Mouse (Mus musculus) 416B (cell line): ENCODE data around the gene Gm5891.
"Not testable (repeated sequence)": the region's sequence is repeated elsewhere in the genome, so short reads cannot be mapped to it uniquely, and the experiment has no call there.

Source experiments
- DNase-seq: peaks from one replicate; pipeline ENCODE4 v3.0.0; 2011; ENCODE audit warnings: low read depth

Gm5891 gene

DNA sequence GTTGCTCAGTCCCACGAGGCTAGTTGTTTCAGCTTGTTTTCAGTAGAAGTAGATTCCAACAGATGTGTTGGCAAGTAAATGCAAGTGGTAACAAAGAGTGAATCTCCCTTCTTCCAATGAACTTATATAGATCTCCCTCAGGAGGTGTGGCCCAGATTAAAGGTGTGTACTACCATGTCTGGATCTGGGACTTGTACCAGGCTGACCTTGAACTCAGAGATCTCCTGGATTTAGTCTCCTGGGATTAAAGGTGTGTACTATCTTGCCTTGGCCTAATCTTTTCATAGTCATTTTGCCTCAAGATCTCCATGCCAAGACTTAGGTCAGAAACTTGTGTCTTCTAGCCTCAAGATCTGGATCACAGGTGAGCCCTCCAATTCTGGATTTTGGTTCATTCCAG lies at the start of gene Gm5891:
Gene Gm5891 (minus strand): TSS at position 101 of the 400 bp plus-strand sequence.
- DNase-seq = not testable (repeated sequence)
